Mouse (Mus musculus): Measurements from ENCODE around the gene Gmeb1. TPM values are rescaled to one million over a fixed set of nuclear protein-coding genes. Genes with fewer than 3 reads are reported as not detected.
A peak's percentile ranks its signal among the peaks of the same experiment; 100 is the strongest.
"Not testable (repeated sequence)": the region's sequence is repeated elsewhere in the genome, so short reads cannot be mapped to it uniquely, and the experiment has no call there.

Gene Gmeb1
- polyA plus RNA-seq (2012; rRNA removed): 6.8 and 13.5 TPM in 2 replicates

- Histone ChIP-seq H3K36me3 (ENCODE audit: control insufficient read depth, insufficient read depth, low read length) (no peaks in the 10 kb centered on the region), H3K4me1 (ENCODE audit: control insufficient read depth, insufficient read depth, insufficient read length, low read length) (peaks cover 4% of the 10 kb centered on the region), H3K4me3 (ENCODE audit: low read depth, low read length) (peak within 1 kb of the TSS; percentile 98), H3K27ac (ENCODE audit: insufficient read depth, low read depth, low read length) (peak within 1 kb of the TSS; percentile 97), H3K27me3 (ENCODE audit: control insufficient read depth, insufficient read depth, low read length) (no peaks in the 10 kb centered on the region)
- 7% methylated on average over 36 of the region's 49 CpGs for WGBS
- no peak for TF ChIP-seq CTCF (IDR thresholded peaks at IDR 0.05; ENCODE audit: extremely low read depth, insufficient read length, insufficient replicate concordance, low read depth, low read length)
Observed at GRCm38 (mm10) chr4:132261514-132262357, at the start of gene Gmeb1. Gmeb1 (minus strand) TSS chr4:132261602.

- no peaks in the 10 kb centered on the region for H3K27me3 ChIP-seq (ENCODE audit: control insufficient read depth, insufficient read depth, low read length)
- 19% methylated on average over 10 of the region's 10 CpGs for WGBS
- H3K4me1 ChIP-seq (ENCODE audit: control insufficient read depth, insufficient read depth, insufficient read length, low read length): peaks cover 4% of the 10 kb centered on the region; the same call in 1 of the 2 replicates
- peak overlapping the region; percentile 31 for H3K4me3 ChIP-seq (ENCODE audit: low read depth, low read length)
- peaks cover 26% of the 10 kb centered on the region for H3K36me3 ChIP-seq (ENCODE audit: control insufficient read depth, insufficient read depth, low read length)
- no peak overlapping the region for H3K27ac ChIP-seq (ENCODE audit: insufficient read depth, low read depth, low read length)
- no peak for TF ChIP-seq POLR2A (IDR thresholded peaks at IDR 0.05; ENCODE audit: low read depth, low read length)
- peak; percentile 47; the same call in 1 of the 2 replicates for TF ChIP-seq CTCF (IDR thresholded peaks at IDR 0.05; ENCODE audit: extremely low read depth, insufficient read length, insufficient replicate concordance, low read depth, low read length)
Observed at GRCm38 (mm10) chr4:132309849-132310472, 48.6 kb upstream of the Gmeb1 start.

GRCm38 (mm10) chr4:132309140-132309848 is 47.9 kb upstream of the Gmeb1 start:
- Histone ChIP-seq H3K27ac (ENCODE audit: insufficient read depth, low read depth, low read length) (peak overlapping the region; percentile 80), H3K36me3 (ENCODE audit: control insufficient read depth, insufficient read depth, low read length) (peaks cover 26% of the 10 kb centered on the region), H3K4me3 (ENCODE audit: low read depth, low read length) (peak overlapping the region; percentile 88), H3K27me3 (ENCODE audit: control insufficient read depth, insufficient read depth, low read length) (no peaks in the 10 kb centered on the region), H3K4me1 (ENCODE audit: control insufficient read depth, insufficient read depth, insufficient read length, low read length) (peaks cover 4% of the 10 kb centered on the region; the same call in 1 of the 2 replicates)
- WGBS: under 1% methylated on average over 15 of the region's 15 CpGs
- no peak for TF ChIP-seq POLR2A (IDR thresholded peaks at IDR 0.05; ENCODE audit: low read depth, low read length)
- TF ChIP-seq CTCF (IDR thresholded peaks at IDR 0.05; ENCODE audit: extremely low read depth, insufficient read length, insufficient replicate concordance, low read depth, low read length): no peak

GRCm38 (mm10) chr4:132308437-132309139 is 47.2 kb upstream of the Gmeb1 start:
- Histone ChIP-seq H3K27me3 (ENCODE audit: control insufficient read depth, insufficient read depth, low read length) (no peaks in the 10 kb centered on the region), H3K4me1 (ENCODE audit: control insufficient read depth, insufficient read depth, insufficient read length, low read length) (peaks cover 8% of the 10 kb centered on the region; the same call in 1 of the 2 replicates), H3K4me3 (ENCODE audit: low read depth, low read length) (peak overlapping the region; percentile 88), H3K36me3 (ENCODE audit: control insufficient read depth, insufficient read depth, low read length) (peaks cover 21% of the 10 kb centered on the region), H3K27ac (ENCODE audit: insufficient read depth, low read depth, low read length) (peak overlapping the region; percentile 80)
- WGBS: under 1% methylated on average over 41 of the region's 41 CpGs
- TF ChIP-seq CTCF (IDR thresholded peaks at IDR 0.05; ENCODE audit: extremely low read depth, insufficient read length, insufficient replicate concordance, low read depth, low read length): no peak
- TF ChIP-seq POLR2A (IDR thresholded peaks at IDR 0.05; ENCODE audit: low read depth, low read length): peak; percentile 97

GRCm38 (mm10) chr4:132306004-132306403 is 44.6 kb upstream of the Gmeb1 start:
- H3K36me3 ChIP-seq (ENCODE audit: control insufficient read depth, insufficient read depth, low read length): peaks cover 9% of the 10 kb centered on the region
- H3K27ac ChIP-seq (ENCODE audit: insufficient read depth, low read depth, low read length): peak overlapping the region; percentile 27; the same call in 1 of the 2 replicates
- TF ChIP-seq POLR2A (IDR thresholded peaks at IDR 0.05; ENCODE audit: low read depth, low read length): no peak
- no peak for TF ChIP-seq CTCF (IDR thresholded peaks at IDR 0.05; ENCODE audit: extremely low read depth, insufficient read length, insufficient replicate concordance, low read depth, low read length)
- H3K4me1 ChIP-seq (ENCODE audit: control insufficient read depth, insufficient read depth, insufficient read length, low read length): peaks cover 8% of the 10 kb centered on the region; the same call in 1 of the 2 replicates
- no peak overlapping the region for H3K4me3 ChIP-seq (ENCODE audit: low read depth, low read length)
- 74% methylated on average over 6 of the region's 6 CpGs for WGBS
- H3K27me3 ChIP-seq (ENCODE audit: control insufficient read depth, insufficient read depth, low read length): no peaks in the 10 kb centered on the region

- 72% methylated on average over 8 of the region's 8 CpGs for WGBS
- Histone ChIP-seq H3K27ac (ENCODE audit: insufficient read depth, low read depth, low read length) (no peak overlapping the region), H3K4me1 (ENCODE audit: control insufficient read depth, insufficient read depth, insufficient read length, low read length) (peaks cover 8% of the 10 kb centered on the region; the same call in 1 of the 2 replicates), H3K4me3 (ENCODE audit: low read depth, low read length) (no peak overlapping the region), H3K27me3 (ENCODE audit: control insufficient read depth, insufficient read depth, low read length) (no peaks in the 10 kb centered on the region), H3K36me3 (ENCODE audit: control insufficient read depth, insufficient read depth, low read length) (peaks cover 3% of the 10 kb centered on the region)
- TF ChIP-seq POLR2A (IDR thresholded peaks at IDR 0.05; ENCODE audit: low read depth, low read length): no peak
- no peak for TF ChIP-seq CTCF (IDR thresholded peaks at IDR 0.05; ENCODE audit: extremely low read depth, insufficient read length, insufficient replicate concordance, low read depth, low read length)
Observed at GRCm38 (mm10) chr4:132305276-132305675, 43.9 kb upstream of the Gmeb1 start.

GRCm38 (mm10) chr4:132303484-132303883 is 42.1 kb upstream of the Gmeb1 start:
- not testable (repeated sequence) for H3K27ac ChIP-seq (ENCODE audit: insufficient read depth, low read depth, low read length); H3K27me3 ChIP-seq (ENCODE audit: control insufficient read depth, insufficient read depth, low read length); H3K4me1 ChIP-seq (ENCODE audit: control insufficient read depth, insufficient read depth, insufficient read length, low read length); H3K4me3 ChIP-seq (ENCODE audit: low read depth, low read length); H3K36me3 ChIP-seq (ENCODE audit: control insufficient read depth, insufficient read depth, low read length)
- WGBS: 23% methylated on average over 6 of the region's 6 CpGs
